Mouse (Mus musculus): ENCODE results near the gene Ccdc32. TPM values are rescaled to one million over a fixed set of nuclear protein-coding genes. Genes with fewer than 3 reads are reported as not detected.
A peak's percentile ranks its signal among the peaks of the same experiment; 100 is the strongest.
"Not testable (repeated sequence)": the region's sequence is repeated elsewhere in the genome, so short reads cannot be mapped to it uniquely, and the experiment has no call there.

Gene Ccdc32
- total RNA-seq, 2 experiments from 2014 or later: 53.2 to 53.6 TPM

GRCm38 (mm10) chr2:119025239-119025616, 4.0 kb downstream of the Ccdc32 start:
- Histone ChIP-seq H3K27ac (no peak overlapping the region), H3K4me3 (no peak overlapping the region)
- TF ChIP-seq CTCF (conservative IDR thresholded peaks at IDR 0.05): no peak
- DNase-seq (ENCODE audit: low spot score in 2 of 2): no peak

- no peak for DNase-seq (ENCODE audit: low spot score in 2 of 2)
- Histone ChIP-seq H3K4me3 (no peak overlapping the region), H3K27ac (no peak overlapping the region)
- TF ChIP-seq CTCF (conservative IDR thresholded peaks at IDR 0.05): peak; percentile 63
Measured at GRCm38 (mm10) chr2:119024536-119025238, 4.5 kb downstream of the Ccdc32 start.

DNA sequence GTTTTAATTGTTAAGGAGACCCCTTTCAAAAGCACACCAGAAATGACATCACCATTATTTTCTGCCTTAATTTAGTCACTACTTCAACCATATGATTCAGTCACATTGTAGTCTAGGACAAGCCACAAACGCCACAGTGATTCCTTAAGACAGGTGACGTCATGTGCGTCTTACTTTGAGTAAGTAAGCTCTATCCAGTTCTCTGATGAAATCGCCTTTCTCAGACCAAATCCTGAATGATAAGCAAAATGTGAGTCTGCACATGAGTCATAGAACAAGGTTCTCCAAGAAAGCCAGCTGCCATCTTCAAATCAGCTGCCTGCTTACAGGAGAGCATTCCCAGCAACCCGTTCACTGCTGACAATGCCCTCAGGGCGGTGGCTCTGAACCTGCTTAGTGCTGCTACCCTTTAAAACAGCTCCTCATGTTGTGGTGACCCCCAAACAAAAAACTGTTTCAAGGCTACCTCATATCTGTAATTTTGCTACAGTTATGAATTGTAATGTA, 6.0 kb downstream of the Ccdc32 start:
- Histone ChIP-seq H3K4me3 (no peak overlapping the region), H3K27ac (no peak overlapping the region)
- no peak for TF ChIP-seq CTCF (conservative IDR thresholded peaks at IDR 0.05)
- DNase-seq (ENCODE audit: low spot score in 2 of 2): no peak

- TF ChIP-seq CTCF (conservative IDR thresholded peaks at IDR 0.05): no peak
- no peak for DNase-seq (ENCODE audit: low spot score in 2 of 2)
- H3K4me3 ChIP-seq: no peak overlapping the region
- no peak overlapping the region for H3K27ac ChIP-seq
Measured at GRCm38 (mm10) chr2:119019538-119019937, 9.7 kb downstream of the Ccdc32 start.

- peak; percentile 63 for TF ChIP-seq CTCF (conservative IDR thresholded peaks at IDR 0.05)
- H3K4me3 ChIP-seq: no peak overlapping the region
- no peak overlapping the region for H3K27ac ChIP-seq
- DNase-seq (ENCODE audit: low spot score in 2 of 2): no peak
Measured at GRCm38 (mm10) chr2:119019131-119019530, 10.1 kb downstream of the Ccdc32 start.

DNA sequence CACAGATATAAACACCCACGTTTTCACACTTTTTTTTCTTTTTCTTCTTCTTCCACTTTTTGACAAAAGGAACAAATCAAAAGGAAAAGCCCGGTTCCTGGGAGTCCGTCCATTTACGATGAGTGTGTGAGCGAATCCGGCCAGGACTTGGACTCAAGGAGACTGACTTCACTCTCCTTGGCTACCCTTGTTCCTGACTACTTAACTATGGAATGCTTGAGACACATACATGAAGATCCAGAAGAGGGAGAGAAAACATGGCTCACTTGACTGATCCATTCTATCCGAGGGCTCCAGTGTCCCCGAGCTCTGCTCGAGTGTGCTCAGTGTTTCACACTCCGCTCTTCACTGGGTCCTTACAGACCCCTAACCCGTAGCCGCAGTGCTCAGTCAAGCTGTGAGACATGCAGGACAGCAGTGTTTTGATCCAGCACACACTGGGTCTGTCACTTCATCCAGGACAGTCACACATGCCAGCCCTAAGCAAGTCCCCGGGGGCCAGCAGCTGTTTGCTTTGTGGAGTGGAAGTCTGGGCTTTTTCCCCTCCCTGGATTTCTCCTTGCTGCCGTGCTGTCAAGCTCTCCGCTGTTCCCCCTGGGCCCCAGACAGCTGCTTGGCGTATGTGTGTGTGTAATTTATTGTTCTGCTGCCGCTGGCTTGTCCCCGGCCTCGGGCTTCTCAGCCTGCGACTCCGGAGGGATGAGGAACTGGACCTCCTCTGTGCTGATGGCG, 10.6 kb downstream of the Ccdc32 start:
- no peak overlapping the region for H3K4me3 ChIP-seq
- TF ChIP-seq CTCF (conservative IDR thresholded peaks at IDR 0.05): no peak
- no peak for DNase-seq (ENCODE audit: low spot score in 2 of 2)
- H3K27ac ChIP-seq: no peak overlapping the region

- DNase-seq (ENCODE audit: low spot score in 2 of 2): no peak
- Histone ChIP-seq H3K27ac (no peak overlapping the region), H3K4me3 (no peak overlapping the region)
- peak; percentile 69 for TF ChIP-seq CTCF (conservative IDR thresholded peaks at IDR 0.05)
Measured at GRCm38 (mm10) chr2:119017647-119018046, 11.5 kb downstream of the Ccdc32 start.

DNA sequence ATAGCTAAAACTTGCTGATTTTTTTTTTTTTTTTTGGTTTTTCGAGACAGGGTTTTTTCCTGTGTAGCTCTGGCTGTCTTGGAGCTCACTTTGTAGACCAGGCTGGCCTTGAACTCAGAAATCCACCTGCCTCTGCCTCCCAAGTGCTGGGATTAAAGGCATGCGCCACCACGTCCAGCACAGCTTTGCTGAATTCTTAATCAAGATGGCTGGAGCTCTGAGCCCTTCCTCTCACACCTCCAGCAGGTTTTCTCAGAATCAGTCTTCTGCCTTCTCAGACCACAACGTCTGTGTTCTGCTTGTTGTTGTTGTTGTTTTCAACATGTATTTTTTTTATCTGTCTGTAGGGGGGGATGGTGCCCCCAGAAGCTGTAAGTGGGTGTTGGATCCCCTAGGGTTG, 12.9 kb downstream of the Ccdc32 start:
- not testable (repeated sequence) for DNase-seq (ENCODE audit: low spot score in 2 of 2); H3K4me3 ChIP-seq; H3K27ac ChIP-seq

GRCm38 (mm10) chr2:119015604-119016180, 13.5 kb downstream of the Ccdc32 start:
- no peak overlapping the region for H3K4me3 ChIP-seq
- no peak for TF ChIP-seq CTCF (conservative IDR thresholded peaks at IDR 0.05)
- no peak for DNase-seq (ENCODE audit: low spot score in 2 of 2)
- H3K27ac ChIP-seq: no peak overlapping the region

- H3K4me3 ChIP-seq: no peak overlapping the region
- TF ChIP-seq CTCF (conservative IDR thresholded peaks at IDR 0.05): no peak; the same call in 1 of the 2 replicates
- DNase-seq (ENCODE audit: low spot score in 2 of 2): no peak
- H3K27ac ChIP-seq: no peak overlapping the region
Measured at GRCm38 (mm10) chr2:119014989-119015388, 14.2 kb downstream of the Ccdc32 start.

- DNase-seq (ENCODE audit: low spot score in 2 of 2): no peak
- Histone ChIP-seq H3K4me3 (no peak overlapping the region), H3K27ac (no peak overlapping the region)
- no peak for TF ChIP-seq CTCF (conservative IDR thresholded peaks at IDR 0.05)
Measured at GRCm38 (mm10) chr2:119009376-119009775, 19.8 kb downstream of the Ccdc32 start.

DNA sequence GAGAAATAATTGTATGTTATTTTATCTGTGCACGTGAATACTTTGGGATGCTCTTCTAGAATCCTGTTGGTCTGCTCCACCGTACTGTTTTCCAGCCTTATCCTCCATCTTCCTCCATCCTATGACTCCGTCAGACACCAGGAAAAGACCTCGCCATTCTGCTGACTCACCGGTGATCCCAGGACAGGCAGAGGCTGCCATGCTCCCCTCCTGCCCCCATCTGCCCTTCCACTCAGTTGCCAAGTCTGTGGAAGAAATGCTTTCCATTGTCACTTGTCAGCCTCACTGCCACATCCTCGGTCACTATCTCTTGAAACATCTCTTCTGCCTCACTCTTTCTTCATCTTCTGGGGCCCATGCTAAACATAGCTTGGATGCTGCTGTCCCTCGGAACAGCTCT, 22.3 kb downstream of the Ccdc32 start:
- no peak for TF ChIP-seq CTCF (conservative IDR thresholded peaks at IDR 0.05)
- H3K27ac ChIP-seq: no peak overlapping the region
- H3K4me3 ChIP-seq: no peak overlapping the region
- DNase-seq (ENCODE audit: low spot score in 2 of 2): no peak

- no peak for TF ChIP-seq CTCF (conservative IDR thresholded peaks at IDR 0.05)
- Histone ChIP-seq H3K4me3 (no peak overlapping the region), H3K27ac (no peak overlapping the region)
- no peak for DNase-seq (ENCODE audit: low spot score in 2 of 2)
Measured at GRCm38 (mm10) chr2:118999025-118999639, 30.1 kb downstream of the Ccdc32 start.

Measured in layer of hippocampus, adult 2 months (tissue).